Mouse (Mus musculus): ENCODE results near the gene Trappc6a.

Trappc6a gene

DNA sequence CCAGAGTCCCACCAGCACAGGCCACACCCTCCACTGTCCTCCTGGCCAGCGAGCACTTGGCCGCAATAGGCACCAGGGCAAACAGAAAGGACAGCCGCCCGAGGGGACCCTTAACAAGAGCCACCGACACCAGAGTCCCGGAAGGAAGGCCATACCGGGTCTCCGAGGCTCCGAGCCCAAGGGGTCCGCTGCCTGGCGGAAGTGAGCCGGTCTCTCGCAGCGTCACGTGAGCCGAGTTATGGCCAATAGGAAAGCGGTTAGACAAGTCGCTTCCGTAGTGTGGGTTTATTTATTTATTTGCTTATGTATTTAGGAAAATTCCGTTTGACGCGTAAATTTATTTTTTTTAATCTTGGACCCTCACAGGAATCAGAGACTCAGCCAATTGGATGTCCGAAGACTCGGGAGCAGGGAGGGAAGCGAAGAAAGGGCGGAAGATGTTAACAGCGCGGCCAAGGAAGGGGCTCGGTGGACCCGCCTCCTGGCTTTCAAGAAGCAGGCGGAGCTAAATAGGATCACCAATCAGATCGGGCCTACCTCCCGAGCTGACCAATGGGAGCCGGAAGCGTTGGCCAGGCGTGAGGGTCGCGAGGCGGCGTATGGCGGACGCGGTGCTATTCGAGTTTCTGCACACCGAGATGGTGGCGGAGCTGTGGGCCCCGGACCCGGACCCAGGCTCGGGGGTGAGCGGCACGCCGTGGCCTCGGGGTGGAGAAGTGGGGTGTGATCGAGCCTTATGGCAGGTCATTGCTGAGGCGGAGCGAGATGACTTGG is at the start of gene Trappc6a, which contains the start of gene Bloc1s3:
Gene Trappc6a (plus strand): TSS at position 246 of the 774 bp plus-strand sequence.
Gene Bloc1s3 (minus strand): TSS at position 218 of the 774 bp plus-strand sequence.
- peak; percentile 63 for DNase-seq (ENCODE audit: extremely low read depth, low read depth, low spot score)

DNA sequence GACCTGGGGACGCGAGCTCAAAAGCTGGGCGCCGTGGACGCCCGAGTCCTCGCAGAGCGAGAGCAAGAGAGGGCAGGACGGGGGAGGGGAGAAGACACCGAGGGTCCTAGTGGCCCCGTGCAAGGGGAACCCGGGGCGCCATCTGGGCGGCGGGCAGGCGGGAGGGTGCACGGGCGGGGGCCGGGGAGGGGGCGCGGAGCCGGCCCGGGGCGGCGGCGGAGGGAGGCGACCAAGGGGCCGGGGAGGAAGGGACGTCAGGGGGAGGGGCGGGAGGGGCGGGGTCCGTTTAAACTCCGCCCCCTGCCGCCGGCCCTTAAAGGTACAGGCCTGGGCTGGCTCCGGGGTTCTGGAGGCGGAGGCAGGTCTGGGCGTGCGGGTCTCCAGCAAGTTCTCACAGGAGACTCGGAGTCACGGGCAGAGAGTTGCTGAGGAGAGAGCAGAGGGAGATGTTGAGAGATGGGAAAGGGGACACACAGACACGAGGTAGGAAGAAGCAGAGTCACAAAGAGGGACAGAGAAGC is 49.5 kb upstream of the Trappc6a start, which contains the start of gene Mark4:
Gene Mark4 (minus strand): TSS at position 231 of the 521 bp plus-strand sequence.
- no peak for DNase-seq (ENCODE audit: extremely low read depth, low read depth, low spot score)

DNA sequence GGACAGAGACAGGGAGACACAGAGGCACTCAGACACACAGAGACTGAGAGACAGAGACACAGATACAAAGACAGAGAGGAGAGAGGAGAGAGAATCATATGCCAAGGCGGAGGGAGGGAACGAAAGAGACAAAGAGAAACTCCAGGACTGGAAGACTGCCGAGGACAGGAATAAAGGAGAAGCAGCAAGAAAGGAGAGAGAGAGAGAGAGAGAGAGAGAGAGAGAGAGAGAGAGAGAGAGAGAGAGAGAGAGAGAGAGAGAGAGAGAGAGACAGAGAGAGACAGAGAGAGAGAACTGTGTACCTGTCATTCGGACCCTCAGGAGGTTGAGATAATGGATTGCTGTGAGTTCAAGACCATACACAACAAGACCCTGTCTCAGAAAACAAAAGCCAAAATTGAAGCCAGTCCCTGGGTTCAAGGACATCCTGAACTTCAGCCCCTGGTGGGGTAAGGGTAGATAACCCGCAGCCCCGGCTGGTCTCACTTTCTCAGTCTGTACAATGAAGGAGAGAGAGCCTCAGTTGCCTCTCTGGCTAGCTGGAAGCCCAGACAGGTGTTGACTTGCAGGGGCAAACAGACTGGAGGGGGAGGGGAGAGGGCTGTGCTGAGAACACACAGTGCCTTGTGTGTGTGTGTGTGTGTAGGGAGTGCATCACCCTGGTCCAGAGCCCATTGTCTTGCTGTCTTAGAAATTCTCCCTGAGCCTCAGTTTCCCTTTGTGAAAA is 48.9 kb upstream of the Trappc6a start:
- DNase-seq (ENCODE audit: extremely low read depth, low read depth, low spot score): no peak

DNA sequence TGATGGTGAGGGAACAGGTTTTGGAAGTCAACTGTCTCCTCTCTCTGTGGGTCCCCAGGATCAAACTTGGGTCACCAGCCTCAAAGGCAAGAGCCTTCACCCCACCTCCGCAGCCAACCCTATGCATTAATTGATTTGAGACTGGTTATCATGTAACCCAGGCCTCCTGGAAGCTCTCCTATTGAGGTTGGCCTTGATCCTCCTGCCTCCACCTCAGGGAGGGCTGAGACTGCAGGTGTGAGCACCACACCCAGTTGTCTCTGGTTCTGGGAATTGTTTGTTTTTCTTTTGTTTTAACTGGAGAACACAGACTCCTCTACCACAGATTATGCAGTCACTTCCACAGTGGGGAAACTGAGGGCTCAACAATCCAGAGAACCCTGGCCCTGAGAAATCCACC is 47.7 kb upstream of the Trappc6a start:
- DNase-seq (ENCODE audit: extremely low read depth, low read depth, low spot score): no peak

DNA sequence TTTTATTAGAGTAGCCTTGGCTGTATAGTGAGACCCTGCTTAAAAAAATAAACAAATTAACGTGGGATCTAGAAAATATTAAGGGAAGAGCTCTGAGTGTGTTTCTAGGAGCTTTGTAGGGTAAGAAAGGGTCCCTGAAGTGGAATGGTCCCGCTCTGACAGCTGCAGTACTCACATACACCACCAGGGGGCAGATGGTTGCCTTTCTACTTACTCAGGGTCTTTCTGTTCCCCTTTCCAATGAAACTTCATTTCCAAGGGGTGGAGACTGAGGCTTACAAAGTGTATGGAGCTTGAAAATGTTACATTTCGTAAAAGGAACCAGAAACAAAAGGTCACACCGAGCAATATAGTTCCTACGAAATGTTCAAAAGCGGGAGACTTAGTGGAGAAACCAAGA is 46.7 kb upstream of the Trappc6a start:
- DNase-seq (ENCODE audit: extremely low read depth, low read depth, low spot score): no peak

GRCm38 (mm10) chr7:19462443-19462842 is 45.8 kb upstream of the Trappc6a start:
- no peak for DNase-seq (ENCODE audit: extremely low read depth, low read depth, low spot score)

DNA sequence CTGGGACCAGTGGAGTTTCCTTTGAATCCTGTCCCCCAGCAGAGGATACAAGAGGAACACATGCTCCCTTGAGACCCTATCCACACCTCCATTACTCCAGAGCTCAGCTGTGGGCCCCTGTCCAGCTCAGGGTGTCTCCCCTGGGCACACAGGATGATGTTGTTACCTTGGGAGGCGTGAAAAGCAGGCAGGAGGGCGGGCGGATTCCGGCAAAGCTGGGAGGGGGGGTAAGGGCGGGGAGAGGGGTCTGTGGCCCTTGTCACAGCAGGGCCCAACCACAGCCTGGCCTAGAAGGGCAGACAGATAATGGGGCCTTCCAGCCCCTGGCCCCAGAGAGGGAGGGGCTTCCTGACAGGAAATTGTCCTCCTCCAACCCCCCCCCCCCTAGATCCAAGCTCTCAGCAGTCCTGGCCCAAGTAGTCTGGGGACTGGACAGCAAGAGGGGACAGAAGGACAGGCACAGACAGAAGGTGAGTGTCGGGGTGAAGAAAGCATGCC is 45.3 kb upstream of the Trappc6a start, which contains the start of gene Exoc3l2:
Gene Exoc3l2 (plus strand): TSS at position 448 of the 498 bp plus-strand sequence.
- DNase-seq (ENCODE audit: extremely low read depth, low read depth, low spot score): no peak

DNA sequence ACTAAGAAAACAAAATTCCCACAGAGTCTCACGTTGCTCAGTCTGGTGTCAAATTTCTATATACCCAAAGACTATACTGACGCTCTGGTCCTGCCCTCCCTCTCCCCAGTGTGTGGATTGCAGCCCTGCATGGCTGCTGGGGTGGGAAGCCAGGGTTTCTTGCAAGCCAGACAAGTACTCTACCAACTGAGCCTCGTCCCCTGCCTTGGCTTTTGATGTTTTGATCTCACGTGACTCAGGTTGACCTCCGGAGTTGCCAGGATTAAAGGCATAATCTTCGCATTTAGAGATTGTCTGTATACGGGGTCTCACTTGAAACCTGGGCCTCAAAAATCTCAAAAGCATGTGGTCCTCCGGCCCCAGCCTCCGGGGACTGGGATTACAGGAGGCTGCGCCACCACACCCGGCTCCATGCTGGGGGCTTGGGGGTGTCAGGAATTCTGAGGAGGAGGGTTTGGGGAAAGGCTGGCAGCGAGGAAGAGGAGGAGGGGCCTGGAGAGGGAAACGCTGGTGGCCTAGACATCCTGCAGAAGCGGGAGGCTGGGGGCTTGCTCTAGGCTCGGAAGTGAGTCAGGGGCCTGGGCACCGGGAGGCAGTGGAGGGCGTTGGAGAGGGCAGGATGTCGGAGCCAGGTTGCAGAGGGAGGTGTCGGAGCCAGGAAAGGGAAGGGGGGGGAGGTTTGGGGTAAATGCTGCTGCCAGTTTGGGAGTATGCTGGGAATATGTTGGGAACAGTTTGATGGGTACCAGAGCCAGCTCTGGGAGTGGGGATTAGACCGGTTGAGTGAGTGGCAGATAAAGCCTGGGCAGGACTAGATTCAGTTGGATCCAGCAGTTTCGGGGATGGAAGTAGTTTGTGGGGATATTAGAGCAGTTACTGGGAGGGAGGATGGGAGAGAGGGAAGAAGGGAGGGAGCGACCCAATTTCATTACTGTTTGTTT is 43.6 kb upstream of the Trappc6a start:
- no peak for DNase-seq (ENCODE audit: extremely low read depth, low read depth, low spot score)

GRCm38 (mm10) chr7:19466602-19467145 is 41.5 kb upstream of the Trappc6a start:
- no peak for DNase-seq (ENCODE audit: extremely low read depth, low read depth, low spot score)

- no peak for DNase-seq (ENCODE audit: extremely low read depth, low read depth, low spot score)
Measured at GRCm38 (mm10) chr7:19467638-19468037, 40.6 kb upstream of the Trappc6a start.

DNA sequence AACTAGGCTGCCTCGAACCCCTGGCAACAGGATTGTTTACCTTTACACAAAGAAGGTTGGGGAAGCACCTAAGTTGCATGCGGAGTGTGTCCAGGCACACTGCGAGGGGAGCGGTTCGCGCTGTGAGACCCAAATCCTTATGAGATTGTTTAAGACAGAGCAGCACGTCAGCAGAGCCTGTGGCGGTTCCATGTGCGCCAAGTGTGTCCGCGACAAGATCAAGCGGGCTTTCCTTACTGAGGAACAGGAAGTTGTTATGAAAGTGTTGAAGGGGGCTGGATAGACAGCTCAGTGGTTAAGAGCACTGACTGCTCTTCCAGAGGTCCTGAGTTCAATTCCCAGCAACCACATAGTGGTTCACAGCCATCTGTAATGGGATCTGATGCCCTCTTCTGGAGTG is 39.9 kb upstream of the Trappc6a start:
- DNase-seq (ENCODE audit: extremely low read depth, low read depth, low spot score): no peak

DNA sequence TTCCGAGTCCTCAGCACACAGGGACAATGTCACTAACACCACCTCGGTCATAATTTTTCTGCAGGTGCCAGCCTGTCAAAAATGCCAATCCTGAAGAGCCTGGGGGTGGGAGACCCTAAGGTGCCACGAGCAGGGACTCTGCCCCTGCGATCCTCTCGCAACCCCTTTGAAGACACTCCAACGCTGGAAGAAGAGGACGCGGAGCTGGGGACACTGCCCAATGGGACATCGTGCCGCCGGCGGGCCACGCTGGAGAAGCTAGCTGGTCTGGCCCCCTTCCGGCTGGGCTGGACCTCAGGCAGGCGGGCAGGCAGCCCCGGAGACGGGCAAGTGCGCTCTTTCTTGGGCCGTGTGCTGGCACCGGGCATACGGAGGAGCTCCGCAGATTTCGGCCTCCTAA is 38.8 kb upstream of the Trappc6a start:
- DNase-seq (ENCODE audit: extremely low read depth, low read depth, low spot score): no peak

GRCm38 (mm10) chr7:19470308-19470707 is 37.9 kb upstream of the Trappc6a start:
- DNase-seq (ENCODE audit: extremely low read depth, low read depth, low spot score): no peak

DNA sequence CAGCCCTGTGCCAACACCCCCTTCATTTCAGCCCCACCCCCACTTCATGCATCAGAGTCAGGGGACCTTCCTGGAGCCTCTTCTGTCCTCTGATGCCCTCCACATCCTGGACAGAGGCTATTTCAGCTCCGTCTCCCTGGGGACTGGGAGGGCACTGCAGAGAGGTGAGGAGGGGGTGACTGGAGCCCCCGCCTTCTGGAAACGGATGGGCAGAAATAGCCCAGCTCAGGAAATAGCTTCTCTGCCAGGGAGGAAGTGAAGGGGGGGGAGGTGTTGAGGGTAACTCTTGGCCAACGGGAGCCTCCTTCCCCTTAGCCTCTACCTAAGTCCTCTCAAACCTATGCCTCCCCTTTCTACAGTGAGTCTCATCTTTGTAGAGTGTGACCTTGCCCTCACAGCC is 35.8 kb upstream of the Trappc6a start:
- no peak for DNase-seq (ENCODE audit: extremely low read depth, low read depth, low spot score)

GRCm38 (mm10) chr7:19473875-19474443 is 34.2 kb upstream of the Trappc6a start:
- no peak for DNase-seq (ENCODE audit: extremely low read depth, low read depth, low spot score)

DNA sequence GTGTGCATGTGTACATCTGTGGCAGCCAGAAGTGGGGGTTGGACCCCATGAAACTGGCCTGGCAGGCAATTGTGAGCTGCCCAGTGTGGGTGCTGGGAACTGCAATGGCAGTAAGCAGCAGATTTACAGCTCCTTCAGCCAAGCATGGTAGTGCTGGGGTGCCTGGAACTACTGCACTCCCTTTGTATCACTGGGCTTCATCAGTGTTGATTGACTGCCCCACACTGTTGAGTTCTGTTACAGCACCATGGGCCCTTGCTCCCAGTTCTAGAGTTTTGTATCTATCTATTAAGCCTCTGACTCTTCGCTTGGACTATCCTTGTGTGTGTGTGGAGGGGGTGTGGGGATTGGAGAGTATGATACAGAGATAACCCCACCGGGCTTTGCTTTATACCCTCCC is 31.1 kb upstream of the Trappc6a start:
- no peak for DNase-seq (ENCODE audit: extremely low read depth, low read depth, low spot score)

DNA sequence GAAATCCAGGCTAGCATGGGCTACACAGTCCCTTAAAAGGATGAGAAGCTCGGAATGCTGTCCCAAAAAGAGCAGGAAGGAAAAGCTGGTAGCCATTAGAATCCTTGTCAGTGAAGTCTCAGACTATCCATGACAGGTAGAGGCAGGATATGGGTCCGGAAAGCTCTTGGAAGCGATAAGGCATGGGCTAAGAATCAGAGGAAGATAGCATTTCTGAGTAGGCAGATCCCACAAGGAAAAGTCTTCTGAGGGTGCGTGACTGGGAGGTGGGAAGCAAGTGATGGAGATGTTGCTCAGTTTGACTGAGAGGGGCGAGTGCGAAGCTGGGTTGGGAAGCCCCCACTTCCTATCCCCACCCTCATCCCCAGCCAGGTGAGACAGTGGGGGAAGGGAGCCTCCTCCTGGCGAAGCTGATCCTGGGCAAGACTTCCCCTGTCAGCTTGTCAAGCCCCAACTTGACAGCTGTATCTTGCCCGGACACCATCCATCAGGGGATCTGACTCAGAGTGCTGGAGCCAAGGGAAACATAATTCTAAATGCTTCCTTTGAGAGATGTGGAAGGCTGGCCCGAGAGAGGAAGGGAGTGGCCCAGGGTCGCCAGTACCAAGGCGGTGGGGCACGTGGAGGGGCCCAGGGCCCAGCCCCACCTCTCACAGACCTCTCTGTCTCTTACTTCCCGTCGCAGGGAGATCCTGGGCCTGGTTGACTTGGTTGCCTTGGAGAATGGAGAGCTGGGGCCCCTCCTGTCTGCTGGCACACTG is 30.4 kb upstream of the Trappc6a start:
- DNase-seq (ENCODE audit: extremely low read depth, low read depth, low spot score): no peak

- no peak for DNase-seq (ENCODE audit: extremely low read depth, low read depth, low spot score)
Measured at GRCm38 (mm10) chr7:19483281-19483680, 24.9 kb upstream of the Trappc6a start.

DNA sequence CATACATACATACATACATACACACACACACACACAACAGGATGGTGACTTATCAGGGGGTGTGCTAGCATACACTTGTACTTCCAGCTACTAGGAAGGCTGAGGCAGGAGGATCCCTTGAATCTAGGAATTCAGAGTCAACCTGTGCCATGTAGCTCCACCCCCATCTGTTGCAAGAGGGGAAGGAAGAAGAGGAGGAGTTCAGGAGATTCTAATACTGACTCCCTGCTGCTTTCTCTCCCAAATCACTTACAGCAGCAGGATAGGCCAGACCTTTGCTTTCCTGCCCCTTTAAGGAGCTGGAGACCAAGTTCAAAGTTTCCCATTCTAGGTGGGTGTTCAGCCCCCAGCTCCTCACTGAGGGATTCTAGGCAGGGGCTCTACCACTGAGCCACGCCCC is 22.7 kb upstream of the Trappc6a start:
- DNase-seq (ENCODE audit: extremely low read depth, low read depth, low spot score): no peak
